In the genomic region with DNA sequence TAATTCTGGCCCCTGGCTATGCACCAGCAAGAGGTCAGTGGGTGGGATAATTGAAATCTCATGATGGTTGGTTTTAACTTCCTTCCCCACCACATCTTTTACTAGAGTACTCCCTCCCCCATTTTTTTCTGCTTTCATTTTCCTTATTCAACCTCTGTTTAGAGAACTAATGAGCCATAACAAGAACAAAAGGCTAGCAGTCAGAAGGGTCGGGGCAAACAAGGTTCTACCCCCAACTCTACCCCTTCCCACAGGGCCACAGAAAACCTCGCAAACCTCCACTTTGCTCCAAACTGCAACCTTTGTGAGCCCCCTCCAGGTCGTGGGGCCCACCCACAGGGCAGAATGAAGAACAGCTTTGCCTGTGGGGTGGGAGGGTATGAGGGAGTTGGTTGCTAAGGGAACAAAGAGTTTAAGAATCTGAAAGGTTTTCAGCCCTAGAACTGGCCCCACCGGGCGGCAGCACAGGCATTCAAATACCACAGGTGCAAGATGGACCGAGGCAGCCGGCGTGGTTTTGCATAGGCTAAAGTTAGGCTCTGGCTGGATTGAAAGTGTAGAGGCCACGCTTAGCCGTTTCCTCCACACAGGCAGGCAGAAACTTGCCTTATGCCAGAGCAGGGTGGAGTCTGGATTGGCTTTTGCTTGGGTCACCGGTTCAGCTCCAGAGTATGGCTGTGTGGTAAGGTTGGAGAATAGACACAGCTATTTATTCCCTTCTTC, we compare ENCODE assay signal across 8 mouse cellular contexts.
DNase-seq lines count a peak whose midpoint lies in the region; ATAC-seq lines count a peak whose summit lies in the region.

No protein-coding gene starts in this region.

- intact Hi-C loops in left cerebral cortex, postnatal 4 days (cut with DNase I) = no loop called here

- no peak overlapping the region for H3K27ac ChIP-seq in lung, embryonic 16.5 days (ENCODE audit: low read length)
- H3K27ac ChIP-seq in embryonic facial prominence, embryonic 11.5 days (replicated peaks; ENCODE audit: low read depth, low read length) = peak overlapping the region; percentile 53; the same call in 1 of the 2 replicates
- H3K27ac ChIP-seq in limb, embryonic 12.5 days = peak overlapping the region; percentile 83

- peaks cover 18% of the 10 kb centered on the region for H3K4me1 ChIP-seq in lung, embryonic 16.5 days (replicated peaks; ENCODE audit: control insufficient read depth, insufficient read depth, low read length)
- peaks cover 6% of the 10 kb centered on the region for H3K4me1 ChIP-seq in embryonic facial prominence, embryonic 11.5 days (ENCODE audit: control insufficient read depth, insufficient read depth, low read length)
- H3K4me1 ChIP-seq in limb, embryonic 12.5 days (replicated peaks) = peaks cover 25% of the 10 kb centered on the region

- H3K27me3 ChIP-seq in lung, embryonic 16.5 days (ENCODE audit: control insufficient read depth, insufficient read depth, low read depth, low read length) = no peaks in the 10 kb centered on the region
- no peaks in the 10 kb centered on the region for H3K27me3 ChIP-seq in embryonic facial prominence, embryonic 11.5 days (ENCODE audit: control insufficient read depth, insufficient read depth, low read length)
- no peaks in the 10 kb centered on the region for H3K27me3 ChIP-seq in limb, embryonic 12.5 days

- H3K4me2 ChIP-seq in lung, embryonic 16.5 days (ENCODE audit: low read depth, low read length) = no peak overlapping the region
- H3K4me2 ChIP-seq in embryonic facial prominence, embryonic 11.5 days (ENCODE audit: low read depth, low read length) = no peak overlapping the region
- peak overlapping the region; percentile 16; the same call in 1 of the 2 replicates for H3K4me2 ChIP-seq in limb, embryonic 12.5 days

- H3K4me3 ChIP-seq in lung, embryonic 16.5 days (ENCODE audit: low read length) = no peak overlapping the region
- H3K4me3 ChIP-seq in embryonic facial prominence, embryonic 11.5 days (ENCODE audit: low read depth, low read length) = no peak overlapping the region
- no peak overlapping the region for H3K4me3 ChIP-seq in limb, embryonic 12.5 days (replicated peaks)

- 41% methylated on average over 11 of the region's 11 CpGs for WGBS in lung, embryonic 16.5 days
- WGBS in embryonic facial prominence, embryonic 11.5 days = 9% methylated on average over 11 of the region's 11 CpGs
- WGBS in limb, embryonic 12.5 days = 18% methylated on average over 11 of the region's 11 CpGs

- no peak overlapping the region for H3K9ac ChIP-seq in lung, embryonic 16.5 days (ENCODE audit: low read length)
- no peak overlapping the region; the same call in 1 of the 2 replicates for H3K9ac ChIP-seq in embryonic facial prominence, embryonic 11.5 days (replicated peaks; ENCODE audit: low read length)
- no peak overlapping the region for H3K9ac ChIP-seq in limb, embryonic 12.5 days (replicated peaks)

- H3K36me3 ChIP-seq in lung, embryonic 16.5 days (ENCODE audit: control insufficient read depth, insufficient read depth, low read length) = no peaks in the 10 kb centered on the region
- H3K36me3 ChIP-seq in embryonic facial prominence, embryonic 11.5 days (replicated peaks; ENCODE audit: control insufficient read depth, insufficient read depth, low read depth, low read length) = no peaks in the 10 kb centered on the region
- H3K36me3 ChIP-seq in limb, embryonic 12.5 days = no peaks in the 10 kb centered on the region

- ATAC-seq in lung, embryonic 16.5 days (ENCODE audit: low read depth) = 0 out of 2 replicates have a peak, but pooled peaks have one; percentile 15
- ATAC-seq in embryonic facial prominence, embryonic 11.5 days (replicated peaks; ENCODE audit: insufficient number of reproducible peaks, low FRiP score, low TSS enrichment, low read depth) = peak; percentile 84
- peak; percentile 76 for ATAC-seq in limb, embryonic 12.5 days (ENCODE audit: insufficient number of reproducible peaks, insufficient read depth, low FRiP score, low TSS enrichment, low read depth)

- no peak for DNase-seq in lung, postnatal 14 days
- peak; percentile 84 for DNase-seq in embryonic facial prominence, embryonic 11.5 days (ENCODE audit: low spot score)
- peak; percentile 33 to 44 for DNase-seq in spleen, postnatal 14 days (ENCODE audit: low spot score in 2 of 2)
- DNase-seq in cerebellum, postnatal 4 days (ENCODE audit: low spot score in 2 of 2) = no peak
- DNase-seq in frontal cortex, postnatal 10 days (ENCODE audit: low spot score in 2 of 2) = no peak
- no peak for DNase-seq in left cerebral cortex, postnatal 4 days

- H3K9me3 ChIP-seq in lung, embryonic 16.5 days (ENCODE audit: control insufficient read depth, low read length) = no peaks in the 10 kb centered on the region
- H3K9me3 ChIP-seq in embryonic facial prominence, embryonic 11.5 days (replicated peaks; ENCODE audit: control insufficient read depth, low read length) = no peaks in the 10 kb centered on the region
- H3K9me3 ChIP-seq in limb, embryonic 12.5 days = no peaks in the 10 kb centered on the region

Comparison
In these comparisons a context has a peak if more than half of its experiments do, and no peak if none do; other contexts are left out.
1. ATAC-seq: peak in every context shown above with its lines; median percentile 84 in embryonic facial prominence, embryonic 11.5 days; 76 in limb, embryonic 12.5 days; 15 in lung, embryonic 16.5 days.
2. DNase-seq: peak in embryonic facial prominence, embryonic 11.5 days (single experiment) and spleen, postnatal 14 days (2 of 2); none in lung, postnatal 14 days (single experiment), cerebellum, postnatal 4 days (0 of 2), frontal cortex, postnatal 10 days (0 of 2) and left cerebral cortex, postnatal 4 days (single experiment).